Mouse (Mus musculus) kidney, adult 2 months (tissue): Measurements from ENCODE around the gene Pygm. TPM values are rescaled to one million over a fixed set of nuclear protein-coding genes. Genes with fewer than 3 reads are reported as not detected.

Experiments used
- DNase-seq: peaks from one replicate; pipeline ENCODE4 v3.0.0; 2021
- H3K27ac ChIP-seq: fragments of 200-500 bp; 2 replicates; pipeline ENCODE4 v1.5.1; 2012; ENCODE audit warnings: low read depth, low read length, control low read depth, inconsistent platforms; ENCODE audit not compliant: insufficient read depth
- H3K27me3 ChIP-seq: fragments of 200-500 bp; replicated peaks from 2 replicates; pipeline ENCODE4 v1.6.1; 2012; ENCODE audit warnings: mild to moderate bottlenecking, moderate library complexity, low read length, inconsistent platforms; ENCODE audit not compliant: control insufficient read depth, insufficient read depth
- H3K36me3 ChIP-seq: fragments of 200-500 bp; 2 replicates; pipeline ENCODE4 v1.6.1; 2012; ENCODE audit warnings: mild to moderate bottlenecking, moderate library complexity, low read length, inconsistent platforms; ENCODE audit not compliant: control insufficient read depth, insufficient read depth
- H3K4me1 ChIP-seq: fragments of 200-500 bp; 2 replicates; pipeline ENCODE4 v1.6.1; 2011; ENCODE audit warnings: low read length; ENCODE audit not compliant: control insufficient read depth, insufficient read depth
- H3K4me3 ChIP-seq: fragments of 200-500 bp; 2 replicates; pipeline ENCODE4 v1.5.1; 2011; ENCODE audit warnings: mild to moderate bottlenecking, low read depth, low read length, control low read depth; ENCODE audit not compliant: insufficient read depth
- CTCF ChIP-seq: fragments of 200-500 bp; conservative IDR thresholded peaks from 2 replicates; pipeline ENCODE4 v1.5.1; 2011; ENCODE audit warnings: low read depth, mild to moderate bottlenecking, control low read depth, low read length, moderate library complexity, mixed read lengths; ENCODE audit not compliant: insufficient read depth, insufficient read length
- POLR2A ChIP-seq: fragments of 200-500 bp; IDR thresholded peaks from one replicate; pipeline ENCODE4 v1.6.1; 2011; ENCODE audit warnings: low read depth, low read length, control low read depth
- WGBS: fragments of 180-500 bp; shearing (Covaris S2); methylation state at CpG from one replicate; pipeline ENCODE4 v1.1.7; 2018; 5-methylcytosine and 5-hydroxymethylcytosine counted together
- polyA plus RNA-seq: library from polyadenylated mRNA; depleted of rRNA; stranded (reverse); fragments of >200 nt; gene quantifications from 2 replicates; pipeline ENCODE4 v1.2.3, GENCODE M21; 2012

Gene Pygm
- polyA plus RNA-seq, 1 experiment: 47.1 TPM

- no peak overlapping the region for H3K4me3 ChIP-seq
- WGBS: 67% methylated on average over 19 of the region's 19 CpGs
- no peaks in the 10 kb centered on the region for H3K4me1 ChIP-seq
- TF ChIP-seq POLR2A (no peak), CTCF (no peak)
- H3K36me3 ChIP-seq: no peaks in the 10 kb centered on the region
- no peak for DNase-seq
- no peaks in the 10 kb centered on the region for H3K27me3 ChIP-seq
- H3K27ac ChIP-seq: no peak overlapping the region
Observed at GRCm38 (mm10) chr19:6420481-6421210, 36.4 kb downstream of the Pygm start.

- no peak overlapping the region for H3K4me3 ChIP-seq
Observed at GRCm38 (mm10) chr19:6421211-6421590, 37.0 kb downstream of the Pygm start.

GRCm38 (mm10) chr19:6422014-6422413 lies 37.8 kb downstream of the Pygm start:
- Histone ChIP-seq H3K27me3 (no peaks in the 10 kb centered on the region), H3K27ac (no peak overlapping the region), H3K36me3 (no peaks in the 10 kb centered on the region), H3K4me3 (no peak overlapping the region), H3K4me1 (no peaks in the 10 kb centered on the region)
- WGBS: 85% methylated on average over 7 of the region's 7 CpGs
- no peak for TF ChIP-seq POLR2A
- no peak for TF ChIP-seq CTCF
- DNase-seq: no peak

More at GRCm38 (mm10) chr19:6421211-6421590, 37.0 kb downstream of the Pygm start:
- no peak for TF ChIP-seq POLR2A
- no peak for TF ChIP-seq CTCF
- H3K36me3 ChIP-seq: no peaks in the 10 kb centered on the region
- DNase-seq: no peak
- no peaks in the 10 kb centered on the region for H3K27me3 ChIP-seq
- no peaks in the 10 kb centered on the region for H3K4me1 ChIP-seq
- WGBS: 84% methylated on average over 9 of the region's 9 CpGs
- H3K27ac ChIP-seq: no peak overlapping the region

GRCm38 (mm10) chr19:6423241-6423640 lies 39.0 kb downstream of the Pygm start:
- Histone ChIP-seq H3K36me3 (no peaks in the 10 kb centered on the region), H3K4me1 (no peaks in the 10 kb centered on the region), H3K27ac (no peak overlapping the region), H3K27me3 (no peaks in the 10 kb centered on the region), H3K4me3 (no peak overlapping the region)
- DNase-seq: no peak
- TF ChIP-seq CTCF (no peak), POLR2A (no peak)
- 87% methylated on average over 16 of the region's 16 CpGs for WGBS

GRCm38 (mm10) chr19:6424137-6424881 lies 40.1 kb downstream of the Pygm start:
- DNase-seq: no peak
- 69% methylated on average over 8 of the region's 8 CpGs for WGBS
- no peak overlapping the region for H3K27ac ChIP-seq
- no peaks in the 10 kb centered on the region for H3K4me1 ChIP-seq
- no peaks in the 10 kb centered on the region; the same call in 1 of the 2 replicates for H3K27me3 ChIP-seq
- TF ChIP-seq CTCF (no peak), POLR2A (no peak)
- H3K4me3 ChIP-seq: no peak overlapping the region
- H3K36me3 ChIP-seq: no peaks in the 10 kb centered on the region

- WGBS: 53% methylated on average over 5 of the region's 5 CpGs
Observed at GRCm38 (mm10) chr19:6425595-6425994, 41.4 kb downstream of the Pygm start.

More at GRCm38 (mm10) chr19:6425595-6425994, 41.4 kb downstream of the Pygm start:
- no peak for TF ChIP-seq CTCF
- no peak for TF ChIP-seq POLR2A
- Histone ChIP-seq H3K4me3 (no peak overlapping the region), H3K27me3 (no peaks in the 10 kb centered on the region; the same call in 1 of the 2 replicates), H3K27ac (no peak overlapping the region), H3K4me1 (no peaks in the 10 kb centered on the region), H3K36me3 (no peaks in the 10 kb centered on the region)
- no peak for DNase-seq
